Mouse (Mus musculus): ENCODE measurements around the gene Zfyve16.

- TF ChIP-seq EP300 (IDR thresholded peaks at IDR 0.05; ENCODE audit: low read depth) (no peak), CTCF (IDR thresholded peaks at IDR 0.05; ENCODE audit: low read depth) (no peak)
Observed at GRCm38 (mm10) chr13:92540997-92541396, 10.3 kb upstream of the Zfyve16 start.

All from heart, postnatal 0 days (tissue).